Mouse (Mus musculus) thymus, adult 2 months (tissue): ENCODE results near the gene Rps4x.

ENCODE experiments used
- CTCF ChIP-seq: fragments of 200-500 bp; IDR thresholded peaks from 2 replicates; pipeline ENCODE4 v1.5.1; 2012; ENCODE audit warnings: mild to moderate bottlenecking, control low read depth, low read length, moderate library complexity, borderline replicate concordance; ENCODE audit not compliant: control insufficient read depth, poor library complexity, insufficient read depth; ENCODE audit errors: extremely low read depth
- POLR2A ChIP-seq: fragments of 200-500 bp; IDR thresholded peaks from 2 replicates; pipeline ENCODE4 v1.6.1; 2012; ENCODE audit warnings: mild to moderate bottlenecking, low read length, control low read depth, moderate library complexity; ENCODE audit not compliant: control insufficient read depth, poor library complexity, insufficient read depth; ENCODE audit errors: extremely low read depth

DNA sequence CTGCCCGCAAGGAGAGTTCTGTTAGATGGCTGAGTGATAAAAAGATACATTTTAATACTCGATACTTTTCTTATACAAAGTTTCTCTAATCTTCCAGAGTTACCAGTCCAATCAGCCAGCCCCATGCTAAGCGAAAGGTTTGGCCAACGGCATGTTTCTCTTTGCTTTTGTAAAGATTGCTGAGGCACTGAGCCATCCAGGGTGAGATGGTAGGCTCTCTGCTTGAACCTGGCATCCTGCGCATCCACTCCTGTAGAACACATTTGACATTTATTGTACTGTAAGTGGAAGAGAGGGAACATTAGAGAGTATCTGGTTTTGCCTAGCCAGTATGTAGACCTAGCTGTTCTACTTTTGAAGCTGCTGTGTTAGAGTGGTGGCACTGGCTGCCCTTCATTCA is 387 bp upstream of the Rps4x start:
- TF ChIP-seq CTCF (no peak), POLR2A (no peak)
